Mouse (Mus musculus) limb, embryonic 15.5 days (tissue): ENCODE data around the gene Pln. TPM values are rescaled to one million over a fixed set of nuclear protein-coding genes. Genes with fewer than 3 reads are reported as not detected.

ENCODE experiments used
- ATAC-seq: fragments of 200-750 bp; cut with Nextera tagmentation; 2 replicates; pipeline ENCODE4 v1.8.0; 2017; ENCODE audit warnings: low read depth, moderate TSS enrichment; ENCODE audit not compliant: insufficient number of reproducible peaks, low FRiP score, low TSS enrichment
- H3K27ac ChIP-seq: fragments of 300-500 bp; sonication (generic); 2 replicates; pipeline ENCODE4 v1.5.1; 2015; ENCODE audit warnings: moderate library complexity, mild to moderate bottlenecking, inconsistent platforms
- H3K27me3 ChIP-seq: fragments of 300-500 bp; sonication (generic); 2 replicates; pipeline ENCODE4 v1.6.1; 2015; ENCODE audit warnings: inconsistent platforms
- H3K36me3 ChIP-seq: fragments of 300-500 bp; sonication (generic); 2 replicates; pipeline ENCODE4 v1.6.1; 2015; ENCODE audit warnings: inconsistent platforms
- H3K4me1 ChIP-seq: fragments of 300-500 bp; sonication (generic); 2 replicates; pipeline ENCODE4 v1.6.1; 2015; ENCODE audit warnings: inconsistent platforms
- H3K4me2 ChIP-seq: fragments of 300-500 bp; sonication (generic); 2 replicates; pipeline ENCODE4 v1.6.1; 2015; ENCODE audit warnings: mild to moderate bottlenecking, inconsistent platforms
- H3K4me3 ChIP-seq: fragments of 300-500 bp; sonication (generic); 2 replicates; pipeline ENCODE4 v1.5.1; 2015; ENCODE audit warnings: mild to moderate bottlenecking, inconsistent platforms
- H3K9ac ChIP-seq: fragments of 300-500 bp; sonication (generic); 2 replicates; pipeline ENCODE4 v1.6.1; 2015; ENCODE audit warnings: inconsistent platforms
- H3K9me3 ChIP-seq: fragments of 300-500 bp; sonication (generic); 2 replicates; pipeline ENCODE4 v1.6.1; 2016; ENCODE audit warnings: inconsistent platforms
- WGBS: fragments of 180-500 bp; shearing (Covaris S2); methylation state at CpG from one replicate; pipeline ENCODE4 v1.1.7; 2015; 5-methylcytosine and 5-hydroxymethylcytosine counted together
- polyA plus RNA-seq: library from polyadenylated mRNA; unstranded; fragments of >200 nt; fragmentation: Nextera tagmentation; extraction: Ambion mirVana; gene quantifications from 2 replicates; pipeline ENCODE4 v1.2.1, GENCODE M21; 2015

Pln gene
- polyA plus RNA-seq: 0.94 and 1.4 TPM in 2 replicates

DNA sequence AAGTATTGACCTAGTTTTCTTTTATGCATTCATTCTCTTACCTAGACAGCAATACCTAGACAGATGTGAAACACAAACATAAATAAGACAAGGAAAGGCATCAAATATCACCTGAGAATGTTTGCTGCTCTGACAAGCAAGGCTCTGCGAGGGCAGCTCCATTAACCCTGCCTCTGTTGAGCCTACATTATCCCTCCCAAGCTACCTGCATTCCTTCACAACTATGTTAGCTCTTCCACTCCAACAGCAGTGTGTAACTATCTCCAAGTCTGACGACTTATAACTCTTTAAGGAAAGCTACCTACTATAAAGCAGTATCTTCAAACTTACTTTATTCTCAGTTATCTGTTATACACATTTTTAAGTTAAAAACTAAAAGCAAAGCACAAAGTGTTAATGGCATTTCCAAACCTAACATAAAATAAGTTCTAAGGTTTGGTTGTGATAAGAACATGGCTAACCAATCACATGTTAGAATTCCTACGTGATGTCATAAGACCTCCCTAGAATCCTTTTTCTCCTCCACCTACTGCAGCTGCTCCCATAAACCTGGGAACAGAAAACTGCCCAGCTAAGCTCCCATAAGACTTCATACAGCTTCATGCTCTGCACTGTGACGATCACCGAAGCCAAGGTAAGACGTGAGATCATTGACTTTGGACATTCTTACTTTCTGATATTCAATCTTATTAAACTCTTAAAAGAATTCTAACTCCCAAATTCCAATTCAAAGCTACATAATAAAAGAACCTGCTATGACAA, at the start of gene Pln:
TSS of gene Pln (plus strand) at position 506 of the 762 bp plus-strand sequence.
- no peak for ATAC-seq

GRCm38 (mm10) chr10:53305867-53306266, 31.6 kb upstream of the Pln start:
- Histone ChIP-seq H3K9ac (no peak overlapping the region), H3K9me3 (no peaks in the 10 kb centered on the region), H3K4me2 (no peak overlapping the region), H3K36me3 (0 out of 2 replicates have a peak, but pooled peaks cover 4% of the 10 kb centered on the region), H3K27ac (no peak overlapping the region), H3K4me3 (no peak overlapping the region), H3K4me1 (no peaks in the 10 kb centered on the region), H3K27me3 (no peaks in the 10 kb centered on the region)
- ATAC-seq: no peak
- WGBS: 52% methylated on average over 3 of the region's 3 CpGs

More for the DNA sequence above, at the start of gene Pln:
- no peaks in the 10 kb centered on the region for H3K27me3 ChIP-seq
- no peak within 1 kb of the TSS for H3K9ac ChIP-seq
- H3K4me1 ChIP-seq: no peaks in the 10 kb centered on the region
- H3K4me2 ChIP-seq: no peak within 1 kb of the TSS
- H3K4me3 ChIP-seq: no peak within 1 kb of the TSS
- no peaks in the 10 kb centered on the region for H3K36me3 ChIP-seq
- WGBS: 56% methylated on average over 6 of the region's 6 CpGs
- no peaks in the 10 kb centered on the region for H3K9me3 ChIP-seq
- no peak within 1 kb of the TSS for H3K27ac ChIP-seq

- no peaks in the 10 kb centered on the region for H3K36me3 ChIP-seq
- no peak overlapping the region for H3K4me2 ChIP-seq
- H3K27ac ChIP-seq: no peak overlapping the region
- H3K27me3 ChIP-seq: no peaks in the 10 kb centered on the region
- no peak for ATAC-seq
- H3K4me3 ChIP-seq: no peak overlapping the region
- no peaks in the 10 kb centered on the region for H3K9me3 ChIP-seq
- H3K4me1 ChIP-seq: no peaks in the 10 kb centered on the region
- WGBS: 73% methylated on average over 3 of the region's 3 CpGs
- no peak overlapping the region for H3K9ac ChIP-seq
These were observed 30.8 kb upstream of the Pln start for GRCm38 (mm10) chr10:53306674-53307073.

DNA sequence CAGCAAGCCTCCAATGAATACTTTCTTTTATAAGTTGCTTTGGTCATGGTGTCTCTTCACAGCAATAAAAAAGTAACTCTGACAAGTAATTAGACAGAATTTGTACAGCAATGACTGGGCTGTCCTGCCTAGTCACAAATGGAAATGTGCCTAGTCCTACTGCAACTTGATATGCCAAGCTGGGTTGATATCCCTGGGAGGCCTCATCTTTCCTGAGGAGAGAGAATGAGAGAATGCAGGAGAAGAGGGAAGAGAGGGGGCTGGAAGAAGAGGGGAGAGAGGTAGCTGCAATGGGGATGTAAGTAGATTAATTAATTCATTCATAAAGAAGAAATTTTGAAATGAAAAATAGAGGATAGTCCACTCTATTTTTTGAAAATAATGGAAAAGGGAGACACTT, 14.1 kb upstream of the Pln start:
- no peak for ATAC-seq
- H3K9me3 ChIP-seq: no peaks in the 10 kb centered on the region
- no peaks in the 10 kb centered on the region for H3K27me3 ChIP-seq
- 0 out of 2 replicates have a peak, but pooled peaks cover 3% of the 10 kb centered on the region for H3K36me3 ChIP-seq
- no peaks in the 10 kb centered on the region for H3K4me1 ChIP-seq
- no peak overlapping the region for H3K9ac ChIP-seq
- no peak overlapping the region for H3K4me3 ChIP-seq
- no peak overlapping the region for H3K27ac ChIP-seq
- no peak overlapping the region for H3K4me2 ChIP-seq

GRCm38 (mm10) chr10:53324663-53325062, 12.8 kb upstream of the Pln start:
- no peak overlapping the region for H3K4me3 ChIP-seq
- H3K36me3 ChIP-seq: no peaks in the 10 kb centered on the region
- H3K27ac ChIP-seq: no peak overlapping the region
- H3K4me2 ChIP-seq: no peak overlapping the region
- ATAC-seq: no peak
- no peaks in the 10 kb centered on the region for H3K9me3 ChIP-seq
- H3K4me1 ChIP-seq: 0 out of 2 replicates have a peak, but pooled peaks cover 2% of the 10 kb centered on the region
- no peak overlapping the region for H3K9ac ChIP-seq
- WGBS: 21% methylated on average over 1 of the region's 1 CpGs
- no peaks in the 10 kb centered on the region for H3K27me3 ChIP-seq

- H3K9me3 ChIP-seq: no peaks in the 10 kb centered on the region
- H3K36me3 ChIP-seq: no peaks in the 10 kb centered on the region
- no peaks in the 10 kb centered on the region for H3K27me3 ChIP-seq
- H3K4me2 ChIP-seq: no peak overlapping the region
- ATAC-seq: no peak
- H3K4me3 ChIP-seq: no peak overlapping the region
- H3K4me1 ChIP-seq: 0 out of 2 replicates have a peak, but pooled peaks cover 2% of the 10 kb centered on the region
- H3K9ac ChIP-seq: no peak overlapping the region
- no peak overlapping the region for H3K27ac ChIP-seq
These were observed 11.1 kb upstream of the Pln start for GRCm38 (mm10) chr10:53326367-53326766.

DNA sequence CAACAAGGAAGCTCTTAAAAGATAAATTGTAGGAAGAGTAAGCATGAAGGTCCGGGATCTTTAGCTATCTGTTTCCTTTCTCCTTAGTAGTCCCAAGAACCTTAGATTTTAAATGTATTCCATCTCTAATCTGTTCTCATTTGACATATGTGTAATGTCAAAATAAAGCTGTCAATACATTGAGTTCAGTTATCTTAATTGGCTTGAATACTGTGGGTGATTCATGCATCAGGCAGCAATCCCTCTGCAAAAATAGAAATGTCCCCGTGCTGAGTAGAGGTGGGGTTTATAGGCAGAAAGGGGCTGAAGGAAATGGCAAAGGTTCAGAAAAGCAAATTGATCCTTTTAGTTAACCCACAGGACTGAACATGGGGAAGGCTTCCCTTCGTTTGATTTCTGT, 8.2 kb upstream of the Pln start:
- no peaks in the 10 kb centered on the region for H3K36me3 ChIP-seq
- no peak overlapping the region for H3K4me2 ChIP-seq
- no peak overlapping the region for H3K4me3 ChIP-seq
- no peaks in the 10 kb centered on the region for H3K9me3 ChIP-seq
- H3K27me3 ChIP-seq: no peaks in the 10 kb centered on the region
- H3K9ac ChIP-seq: no peak overlapping the region
- no peak for ATAC-seq
- WGBS: 55% methylated on average over 3 of the region's 3 CpGs
- no peak overlapping the region for H3K27ac ChIP-seq
- H3K4me1 ChIP-seq: 0 out of 2 replicates have a peak, but pooled peaks cover 2% of the 10 kb centered on the region

DNA sequence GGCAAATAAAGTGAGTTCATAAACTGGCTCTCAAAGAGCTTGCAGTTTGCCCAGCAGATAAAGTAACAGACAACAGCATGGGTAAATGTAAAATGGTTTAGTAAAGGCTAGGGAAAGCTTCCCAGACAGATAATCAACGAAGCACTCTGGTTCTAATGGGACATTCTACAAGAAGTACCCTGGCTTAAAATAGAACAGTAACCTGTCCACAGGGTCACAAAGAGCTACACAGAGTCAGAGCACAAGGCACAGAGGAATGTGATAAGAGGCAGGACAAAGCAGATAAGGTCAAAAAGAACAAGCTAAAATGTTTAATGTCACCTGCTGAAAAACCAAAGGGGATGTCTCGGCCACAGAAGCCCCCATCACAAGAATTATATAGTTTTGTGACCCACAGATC, 4.7 kb upstream of the Pln start:
- H3K9me3 ChIP-seq: no peaks in the 10 kb centered on the region
- H3K4me1 ChIP-seq: 0 out of 2 replicates have a peak, but pooled peaks cover 2% of the 10 kb centered on the region
- H3K27me3 ChIP-seq: no peaks in the 10 kb centered on the region
- no peak overlapping the region for H3K9ac ChIP-seq
- no peak overlapping the region for H3K4me2 ChIP-seq
- H3K36me3 ChIP-seq: no peaks in the 10 kb centered on the region
- ATAC-seq: no peak
- 69% methylated on average over 2 of the region's 2 CpGs for WGBS
- H3K4me3 ChIP-seq: no peak overlapping the region
- no peak overlapping the region for H3K27ac ChIP-seq

GRCm38 (mm10) chr10:53335266-53335665, 2.2 kb upstream of the Pln start:
- no peak overlapping the region for H3K4me3 ChIP-seq
- no peak overlapping the region for H3K9ac ChIP-seq
- H3K27ac ChIP-seq: no peak overlapping the region
- H3K4me1 ChIP-seq: no peaks in the 10 kb centered on the region
- H3K36me3 ChIP-seq: no peaks in the 10 kb centered on the region
- ATAC-seq: no peak
- H3K9me3 ChIP-seq: no peaks in the 10 kb centered on the region
- no peaks in the 10 kb centered on the region for H3K27me3 ChIP-seq
- WGBS: 81% methylated on average over 2 of the region's 2 CpGs
- no peak overlapping the region for H3K4me2 ChIP-seq

- H3K27ac ChIP-seq: no peak overlapping the region
- no peak for ATAC-seq
- no peaks in the 10 kb centered on the region for H3K9me3 ChIP-seq
- WGBS: 81% methylated on average over 3 of the region's 3 CpGs
- no peak overlapping the region for H3K4me3 ChIP-seq
- no peak overlapping the region for H3K4me2 ChIP-seq
- H3K9ac ChIP-seq: no peak overlapping the region
- no peaks in the 10 kb centered on the region for H3K36me3 ChIP-seq
- H3K4me1 ChIP-seq: no peaks in the 10 kb centered on the region
- no peaks in the 10 kb centered on the region for H3K27me3 ChIP-seq
These were observed 1.5 kb upstream of the Pln start for GRCm38 (mm10) chr10:53335974-53336373.

DNA sequence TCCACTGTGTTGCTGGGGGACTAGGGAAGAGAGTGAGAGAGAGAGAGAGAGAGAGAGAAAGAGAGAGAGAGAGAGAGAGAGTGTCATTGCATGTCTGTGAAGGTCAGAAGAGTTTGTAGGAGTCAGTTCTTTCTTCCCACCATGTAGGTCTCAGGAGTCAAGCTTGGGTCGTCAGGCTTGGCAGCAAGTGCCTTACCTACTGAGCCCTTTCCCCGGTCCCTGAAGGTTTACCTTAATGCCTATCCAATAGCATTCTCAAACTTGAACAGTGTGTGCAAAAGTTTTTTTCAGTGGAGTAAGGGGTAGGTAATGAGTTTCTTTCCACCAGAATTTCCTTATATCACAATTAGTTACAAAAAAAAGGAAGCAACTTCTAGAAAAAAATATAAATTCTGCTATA, 1.6 kb downstream of the Pln start:
- WGBS: 59% methylated on average over 2 of the region's 2 CpGs
- ATAC-seq: no peak
- no peak overlapping the region for H3K4me3 ChIP-seq

DNA sequence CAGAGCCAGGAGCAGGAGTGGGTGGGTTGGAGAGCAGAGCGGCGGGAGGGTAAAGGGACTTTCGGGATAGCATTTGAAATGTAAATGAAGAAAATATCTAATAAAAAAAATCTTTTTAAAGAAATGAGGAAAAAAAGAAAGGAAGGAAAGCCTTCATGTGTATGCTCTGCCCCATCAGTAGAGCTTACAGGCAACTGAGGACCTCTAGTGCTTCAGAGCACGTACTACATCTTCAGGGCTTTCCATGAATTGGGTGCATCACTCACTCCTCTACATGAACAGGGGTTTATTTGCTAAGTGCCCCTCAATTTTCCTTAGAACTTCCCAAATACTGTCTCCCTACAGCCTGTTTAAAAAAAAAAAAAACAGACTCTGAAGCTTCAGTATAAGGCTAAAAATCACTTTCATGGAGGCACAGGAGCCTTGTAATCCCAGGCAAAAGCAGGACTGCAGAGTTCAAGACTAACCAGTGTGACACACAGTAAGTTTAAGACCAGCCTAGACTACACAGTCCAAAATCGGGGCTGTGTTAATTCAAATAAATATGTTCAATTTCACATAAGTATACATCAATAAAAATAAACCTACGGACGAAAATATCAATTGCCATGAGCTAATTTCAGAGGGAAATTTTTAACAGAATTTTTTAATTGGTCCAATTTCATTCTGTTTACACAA, 4.0 kb downstream of the Pln start:
- no peak overlapping the region for H3K27ac ChIP-seq
- peaks cover 2% of the 10 kb centered on the region; the same call in 1 of the 2 replicates for H3K4me1 ChIP-seq
- ATAC-seq: no peak
- H3K4me3 ChIP-seq: no peak overlapping the region
- no peak overlapping the region for H3K4me2 ChIP-seq
- no peaks in the 10 kb centered on the region for H3K36me3 ChIP-seq
- no peak overlapping the region for H3K9ac ChIP-seq
- H3K9me3 ChIP-seq: no peaks in the 10 kb centered on the region
- WGBS: 82% methylated on average over 7 of the region's 7 CpGs
- H3K27me3 ChIP-seq: no peaks in the 10 kb centered on the region

More for the DNA sequence above, 1.6 kb downstream of the Pln start:
- Histone ChIP-seq H3K36me3 (no peaks in the 10 kb centered on the region), H3K4me1 (peaks cover 2% of the 10 kb centered on the region; the same call in 1 of the 2 replicates), H3K9me3 (no peaks in the 10 kb centered on the region), H3K27me3 (no peaks in the 10 kb centered on the region), H3K27ac (no peak overlapping the region), H3K4me2 (no peak overlapping the region), H3K9ac (no peak overlapping the region)
